Mouse (Mus musculus) neural tube, embryonic 11.5 days (tissue): ENCODE data around the gene Traf7. TPM values are rescaled to one million over a fixed set of nuclear protein-coding genes. Genes with fewer than 3 reads are reported as not detected.

Experiments used
- ATAC-seq: fragments of 200-750 bp; cut with Nextera tagmentation; 2 replicates; pipeline ENCODE4 v1.8.0; 2017; ENCODE audit warnings: moderate number of reproducible peaks, mild to moderate bottlenecking, moderate TSS enrichment, moderate library complexity; ENCODE audit not compliant: insufficient read depth, low FRiP score, low TSS enrichment
- DNase-seq: peaks from one replicate; pipeline ENCODE4 v3.0.0-alpha.2; 2015; ENCODE audit warnings: low spot score
- H3K27ac ChIP-seq: fragments of 300-500 bp; sonication (generic); 2 replicates; pipeline ENCODE4 v1.5.1; 2014; ENCODE audit warnings: low read depth, mild to moderate bottlenecking, low read length
- H3K27me3 ChIP-seq: fragments of 300-500 bp; sonication (generic); 2 replicates; pipeline ENCODE4 v1.6.1; 2014; ENCODE audit warnings: mild to moderate bottlenecking, low read length, mixed read lengths; ENCODE audit not compliant: control insufficient read depth, insufficient read depth
- H3K36me3 ChIP-seq: fragments of 300-500 bp; sonication (generic); 2 replicates; pipeline ENCODE4 v1.6.1; 2014; ENCODE audit warnings: mild to moderate bottlenecking, low read length, moderate library complexity, mixed read lengths; ENCODE audit not compliant: control insufficient read depth, insufficient read depth
- H3K4me1 ChIP-seq: fragments of 300-500 bp; sonication (generic); 2 replicates; pipeline ENCODE4 v1.6.1; 2014; ENCODE audit warnings: low read length, mixed read lengths; ENCODE audit not compliant: control insufficient read depth, insufficient read depth
- H3K4me2 ChIP-seq: fragments of 300-500 bp; sonication (generic); 2 replicates; pipeline ENCODE4 v1.6.1; 2014; ENCODE audit warnings: low read depth, mild to moderate bottlenecking, moderate library complexity
- H3K4me3 ChIP-seq: fragments of 300-500 bp; sonication (generic); 2 replicates; pipeline ENCODE4 v1.5.1; 2014; ENCODE audit warnings: low read depth, low read length
- H3K9ac ChIP-seq: fragments of 300-500 bp; sonication (generic); 2 replicates; pipeline ENCODE4 v1.6.1; 2014; ENCODE audit warnings: mild to moderate bottlenecking, low read length
- H3K9me3 ChIP-seq: fragments of 300-500 bp; sonication (generic); 2 replicates; pipeline ENCODE4 v1.6.1; 2016; ENCODE audit warnings: low read length; ENCODE audit not compliant: control insufficient read depth
- WGBS: fragments of 180-500 bp; shearing (Covaris S2); extraction: QIAGEN DNeasy Blood & Tissue Kit; methylation state at CpG from one replicate; pipeline ENCODE4 v1.1.7; 2014; 5-methylcytosine and 5-hydroxymethylcytosine counted together
- polyA plus RNA-seq: library from polyadenylated mRNA; unstranded; fragments of >200 nt; fragmentation: Nextera tagmentation; extraction: Ambion mirVana; gene quantifications from 2 replicates; pipeline ENCODE4 v1.2.1, GENCODE M21; 2014

Traf7 gene
- polyA plus RNA-seq, 1 experiment from 2014 or later: 88.1 TPM

GRCm38 (mm10) chr17:24463374-24464133, 64.2 kb downstream of the Traf7 start:
- no peak overlapping the region for H3K4me2 ChIP-seq
- H3K9me3 ChIP-seq: no peaks in the 10 kb centered on the region
- ATAC-seq (no peak), DNase-seq (no peak)
- no peak overlapping the region for H3K9ac ChIP-seq
- H3K4me1 ChIP-seq: no peaks in the 10 kb centered on the region
- 63% methylated on average over 6 of the region's 6 CpGs for WGBS
- no peak overlapping the region for H3K4me3 ChIP-seq
- H3K27ac ChIP-seq: no peak overlapping the region
- no peaks in the 10 kb centered on the region for H3K36me3 ChIP-seq
- H3K27me3 ChIP-seq: no peaks in the 10 kb centered on the region

DNA sequence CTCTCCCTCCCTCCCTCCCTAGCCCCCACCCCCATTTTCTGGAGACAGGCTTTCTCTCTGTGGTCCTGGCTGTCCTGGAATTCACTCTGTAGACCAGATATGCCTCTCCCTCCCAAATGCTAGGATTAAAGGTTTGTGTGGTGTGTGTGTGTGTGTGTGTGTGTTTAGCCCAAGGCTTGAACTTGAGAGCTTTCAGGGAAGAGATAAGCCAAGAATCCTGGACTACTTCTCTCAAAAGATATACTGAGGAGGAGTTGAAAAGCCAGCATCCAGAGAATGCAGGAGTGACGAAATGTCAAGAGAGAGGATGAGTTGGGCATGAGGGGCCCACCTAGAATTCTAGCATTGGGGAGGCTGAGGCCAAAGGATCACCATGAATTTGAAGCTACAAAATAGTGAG, 64.8 kb downstream of the Traf7 start:
- Histone ChIP-seq H3K36me3 (no peaks in the 10 kb centered on the region), H3K4me3 (no peak overlapping the region), H3K27ac (no peak overlapping the region), H3K4me1 (no peaks in the 10 kb centered on the region), H3K9ac (no peak overlapping the region), H3K27me3 (no peaks in the 10 kb centered on the region), H3K4me2 (no peak overlapping the region), H3K9me3 (no peaks in the 10 kb centered on the region)
- ATAC-seq (no peak), DNase-seq (no peak)
- WGBS: 95% methylated on average over 1 of the region's 1 CpGs

- H3K4me3 ChIP-seq: no peak overlapping the region
- no peak overlapping the region for H3K27ac ChIP-seq
- H3K27me3 ChIP-seq: no peaks in the 10 kb centered on the region
- H3K9me3 ChIP-seq: no peaks in the 10 kb centered on the region
- ATAC-seq: no peak
- no peak overlapping the region for H3K9ac ChIP-seq
- no peaks in the 10 kb centered on the region for H3K4me1 ChIP-seq
- WGBS: 67% methylated on average over 2 of the region's 2 CpGs
- DNase-seq: no peak
- H3K36me3 ChIP-seq: no peaks in the 10 kb centered on the region
- no peak overlapping the region for H3K4me2 ChIP-seq
Measured at GRCm38 (mm10) chr17:24461580-24461979, 66.2 kb downstream of the Traf7 start.

Other genes with a start within 250 kb of the Traf7 start
- gene Abca17, start 176.9 kb downstream of the Traf7 start, polyA plus RNA-seq: 0.24 TPM in 1 of 2 replicates, not detected in the other
- gene Abca3, start 176.0 kb downstream of the Traf7 start, polyA plus RNA-seq: 15.3 and 20.1 TPM in 2 replicates
- gene Rnps1, start 113.4 kb downstream of the Traf7 start, polyA plus RNA-seq: 370 and 385 TPM in 2 replicates
- gene Eci1, start 101.3 kb downstream of the Traf7 start, polyA plus RNA-seq: 54.1 and 61.5 TPM in 2 replicates
- 2.1 and 2.3 TPM in 2 replicates for gene Dnase1l2, start 84.8 kb downstream of the Traf7 start, polyA plus RNA-seq
- gene E4f1, start 57.6 kb downstream of the Traf7 start, polyA plus RNA-seq: 17.0 and 21.2 TPM in 2 replicates
- gene Pgp, start 57.5 kb downstream of the Traf7 start, polyA plus RNA-seq: 65.0 and 65.2 TPM in 2 replicates
- gene Bricd5, start 54.1 kb downstream of the Traf7 start, polyA plus RNA-seq: 0.33 and 0.51 TPM in 2 replicates
- 26.2 and 29.7 TPM in 2 replicates for gene Mlst8, start 48.9 kb downstream of the Traf7 start, polyA plus RNA-seq
- 7.4 and 8.4 TPM in 2 replicates for gene Caskin1, start 39.3 kb downstream of the Traf7 start, polyA plus RNA-seq
- gene Rab26, start 6.3 kb upstream of the Traf7 start, polyA plus RNA-seq: 1.2 and 1.7 TPM in 2 replicates
- gene Pkd1, start 21.9 kb upstream of the Traf7 start, polyA plus RNA-seq: 20.6 and 29.0 TPM in 2 replicates
- gene Tsc2, start 104.7 kb upstream of the Traf7 start, polyA plus RNA-seq: 61.9 and 69.2 TPM in 2 replicates
- gene Nthl1, start 104.7 kb upstream of the Traf7 start, polyA plus RNA-seq: 13.8 and 15.7 TPM in 2 replicates
- 36.7 and 38.8 TPM in 2 replicates for gene Slc9a3r2, start 122.4 kb upstream of the Traf7 start, polyA plus RNA-seq
- not detected in 2 replicates for gene Npw, start 130.5 kb upstream of the Traf7 start, polyA plus RNA-seq
- 31.8 and 35.7 TPM in 2 replicates for gene Zfp598, start 141.7 kb upstream of the Traf7 start, polyA plus RNA-seq
- gene Syngr3, start 162.0 kb upstream of the Traf7 start, polyA plus RNA-seq: 14.6 and 18.1 TPM in 2 replicates
- 50.8 and 53.0 TPM in 2 replicates for gene Gfer, start 168.2 kb upstream of the Traf7 start, polyA plus RNA-seq
- 1.5 and 1.8 TPM in 2 replicates for gene Noxo1, start 168.3 kb upstream of the Traf7 start, polyA plus RNA-seq
- gene Tbl3, start 179.7 kb upstream of the Traf7 start, polyA plus RNA-seq: 110 and 131 TPM in 2 replicates
- gene Rnf151, start 190.1 kb upstream of the Traf7 start, polyA plus RNA-seq: 0.57 TPM in 1 of 2 replicates, not detected in the other
- gene Rps2, start 190.2 kb upstream of the Traf7 start, polyA plus RNA-seq: 1,370 and 1,378 TPM in 2 replicates
- gene Ndufb10, start 196.5 kb upstream of the Traf7 start, polyA plus RNA-seq: 213 and 214 TPM in 2 replicates
- gene Rpl3l, start 199.9 kb upstream of the Traf7 start, polyA plus RNA-seq: not detected in 2 replicates
- 25.5 and 27.2 TPM in 2 replicates for gene Msrb1, start 208.7 kb upstream of the Traf7 start, polyA plus RNA-seq
- gene Hs3st6, start 225.1 kb upstream of the Traf7 start, polyA plus RNA-seq: 0.38 and 0.81 TPM in 2 replicates